Mouse (Mus musculus): ENCODE measurements around the gene Kif21a.

DNA sequence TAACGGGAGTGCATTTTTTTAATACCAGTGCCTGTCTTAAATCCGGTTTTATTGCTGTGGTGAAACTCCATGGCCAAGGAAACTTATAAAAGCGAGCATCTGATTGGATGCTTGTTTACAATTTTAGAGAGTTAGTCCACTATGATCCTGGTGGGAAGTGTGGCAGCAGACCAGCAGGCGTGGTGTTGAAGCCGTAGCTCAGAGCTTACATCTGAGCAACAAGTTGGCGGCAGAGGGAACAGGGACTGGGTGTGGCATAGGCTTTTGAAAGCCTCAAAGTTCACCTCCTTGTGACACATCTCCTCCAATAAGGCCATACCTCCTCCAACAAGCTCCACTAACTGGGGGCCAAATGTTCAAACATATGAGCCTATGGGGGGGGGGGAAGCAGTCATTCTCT, 46.9 kb upstream of the Kif21a start:
- TF ChIP-seq POLR2A (IDR thresholded peaks at IDR 0.05; ENCODE audit: borderline replicate concordance, extremely low read depth, low read depth, low read length) (no peak), CTCF (IDR thresholded peaks at IDR 0.05; ENCODE audit: insufficient read depth, low read length) (no peak)
